Mouse (Mus musculus): ENCODE results near the gene Lamp5. TPM values are rescaled to one million over a fixed set of nuclear protein-coding genes. Genes with fewer than 3 reads are reported as not detected.
A peak's percentile ranks its signal among the peaks of the same experiment; 100 is the strongest.

Lamp5 gene
- total RNA-seq (2022) = 10 to 100 TPM; 41.7 to 49.6 (median 47.5) TPM

DNA sequence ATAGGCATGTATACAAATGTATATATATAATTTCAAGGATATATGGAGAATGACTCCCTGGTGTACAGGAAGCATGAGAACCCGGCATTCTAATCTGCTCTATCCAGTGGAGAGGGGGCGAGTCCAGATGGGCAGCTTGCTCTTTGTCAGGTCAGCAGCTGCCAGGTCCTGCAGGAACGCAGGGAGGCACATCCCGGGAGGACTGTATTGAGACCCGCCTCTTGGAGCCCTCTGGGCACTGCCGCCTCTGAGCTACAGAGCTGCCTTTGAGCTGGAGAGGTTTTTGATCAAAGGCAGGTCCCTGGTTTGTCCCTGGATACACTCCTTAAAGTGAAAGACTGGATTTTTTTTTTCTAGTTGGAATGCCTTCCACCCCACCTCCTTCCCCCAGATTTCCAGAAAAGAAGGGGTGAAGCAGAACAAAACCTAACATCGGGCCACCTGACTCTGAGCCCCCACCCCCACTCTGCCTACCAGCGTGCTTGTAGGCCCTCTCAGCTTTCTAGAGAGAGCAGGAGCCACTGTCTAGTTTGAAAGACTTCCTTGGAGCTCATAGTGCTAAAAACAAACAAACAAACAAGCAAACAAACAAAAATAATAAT lies at the start of gene Lamp5:
Gene Lamp5 (plus strand): TSS at position 552 of the 602 bp plus-strand sequence.
- no peak for DNase-seq (ENCODE audit: low spot score in 2 of 2)

DNA sequence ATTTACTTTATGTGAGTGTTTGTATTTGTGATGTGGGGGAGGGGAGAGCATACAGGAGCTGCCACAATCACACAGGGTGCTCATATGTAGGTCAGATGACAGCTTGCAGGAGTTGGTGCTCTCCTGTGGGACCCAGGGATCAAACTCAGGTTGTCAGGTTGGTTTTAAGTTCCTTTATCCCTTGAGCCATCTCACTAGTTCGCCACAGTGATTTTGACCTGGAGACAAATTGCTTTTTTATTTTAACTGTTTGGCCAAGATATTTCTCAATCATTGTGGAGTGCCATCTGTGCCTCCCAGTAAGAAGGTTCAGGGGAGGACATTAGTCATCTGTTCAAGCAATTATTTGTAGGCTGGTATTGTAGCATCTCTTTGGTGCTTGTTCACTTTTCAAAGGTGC lies 48.2 kb upstream of the Lamp5 start:
- DNase-seq (ENCODE audit: low spot score in 2 of 2) = no peak

DNA sequence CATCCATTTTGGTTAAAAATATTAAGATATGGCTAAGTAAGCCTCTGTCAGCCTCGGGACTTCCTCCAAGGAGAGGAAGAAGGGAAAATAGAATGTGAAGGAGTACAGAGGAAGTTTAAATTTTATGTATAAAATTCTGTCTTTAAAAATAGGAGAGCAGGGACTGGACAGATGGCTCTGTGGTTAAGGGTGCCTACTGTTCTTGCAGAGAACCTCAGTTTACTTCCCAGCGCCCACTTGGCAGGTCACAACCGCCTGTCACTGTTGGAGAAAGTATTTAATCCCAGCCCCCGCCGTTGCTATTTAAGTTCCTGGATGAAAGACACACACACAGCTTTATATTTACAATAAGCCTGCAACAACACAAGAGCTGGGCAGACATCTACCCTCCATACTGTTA lies 45.8 kb upstream of the Lamp5 start:
- DNase-seq (ENCODE audit: low spot score in 2 of 2) = no peak

DNA sequence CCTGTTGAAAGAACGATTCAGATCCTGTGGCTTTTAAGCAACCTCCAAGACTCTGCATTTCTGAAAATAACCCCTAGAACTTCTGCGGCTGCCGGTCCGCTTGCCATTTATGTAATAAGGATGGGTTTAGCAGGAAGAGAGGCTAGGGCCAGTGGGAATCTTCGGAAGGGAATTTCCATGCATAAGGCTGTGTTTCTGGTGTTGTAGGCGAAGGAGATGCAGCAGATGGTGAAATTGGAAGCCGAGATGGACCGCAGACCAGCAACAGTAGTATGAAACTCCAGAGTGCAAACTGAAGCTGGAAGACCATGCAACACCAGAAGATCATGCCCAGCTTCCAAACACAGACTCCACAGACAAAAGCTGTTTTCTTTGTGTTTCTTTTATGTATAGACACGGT lies 39.3 kb upstream of the Lamp5 start:
- DNase-seq (ENCODE audit: low spot score in 2 of 2) = peak in 1 of 2 experiments; percentile 28

DNA sequence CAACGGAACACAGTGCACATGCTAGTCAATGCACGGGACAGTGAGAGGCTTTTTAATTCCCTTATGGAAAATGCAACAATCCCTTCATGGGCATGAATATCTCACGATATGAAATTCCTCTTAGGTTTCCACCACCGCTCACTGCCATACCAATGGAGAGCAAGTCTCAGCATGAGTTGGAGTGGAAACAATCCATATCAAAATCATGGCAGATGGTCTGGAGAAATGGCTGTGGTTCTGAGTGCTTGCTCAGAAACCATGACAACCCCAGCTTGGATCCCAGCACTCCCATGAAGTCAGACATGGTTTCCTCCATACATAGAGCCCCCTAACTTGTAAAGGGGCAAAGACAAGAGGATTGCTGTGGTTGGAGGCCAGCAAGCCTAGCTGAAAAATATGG lies 3.6 kb upstream of the Lamp5 start:
- DNase-seq (ENCODE audit: low spot score in 2 of 2) = no peak

DNA sequence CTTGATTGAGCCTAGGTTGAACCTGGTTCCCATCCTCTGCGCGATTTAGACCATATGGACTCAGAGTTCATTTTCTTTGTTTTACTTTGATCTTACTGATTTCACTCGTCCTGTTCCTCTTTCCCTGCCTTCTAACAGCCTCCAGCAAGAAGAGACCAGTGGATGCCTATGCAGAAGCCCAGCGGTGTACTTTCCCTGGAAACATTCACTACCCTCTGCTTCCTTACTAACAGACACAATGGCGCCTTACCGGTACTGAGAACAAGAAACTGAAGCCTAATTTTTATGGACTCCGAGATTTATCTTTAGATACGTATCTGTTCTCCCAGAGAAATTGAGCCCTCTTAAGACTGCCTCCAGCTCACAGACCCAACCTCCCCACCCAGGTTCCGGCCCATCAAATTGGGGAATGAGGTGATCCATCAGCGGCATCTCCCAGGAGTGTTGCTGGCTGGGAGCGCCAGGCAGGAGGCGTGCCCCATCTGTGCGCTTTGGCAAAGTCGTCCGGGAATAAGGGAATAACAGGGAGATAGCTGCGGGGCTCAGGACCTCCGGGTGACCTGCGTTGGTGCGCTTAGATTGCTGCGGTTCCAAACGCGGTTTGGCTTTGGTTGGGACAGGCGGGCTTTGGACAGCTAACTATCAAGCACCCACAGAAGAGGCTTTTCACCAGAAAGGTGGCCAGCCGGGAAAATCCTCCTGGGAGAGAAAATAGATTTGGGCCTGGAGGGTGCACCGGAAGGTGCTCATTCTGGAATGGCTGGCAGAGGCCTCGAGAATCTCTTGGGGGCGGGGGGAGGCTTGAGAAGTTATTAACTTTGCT lies 1.0 kb upstream of the Lamp5 start:
- peak in 1 of 2 experiments; percentile 60 for DNase-seq (ENCODE audit: low spot score in 2 of 2)

DNA sequence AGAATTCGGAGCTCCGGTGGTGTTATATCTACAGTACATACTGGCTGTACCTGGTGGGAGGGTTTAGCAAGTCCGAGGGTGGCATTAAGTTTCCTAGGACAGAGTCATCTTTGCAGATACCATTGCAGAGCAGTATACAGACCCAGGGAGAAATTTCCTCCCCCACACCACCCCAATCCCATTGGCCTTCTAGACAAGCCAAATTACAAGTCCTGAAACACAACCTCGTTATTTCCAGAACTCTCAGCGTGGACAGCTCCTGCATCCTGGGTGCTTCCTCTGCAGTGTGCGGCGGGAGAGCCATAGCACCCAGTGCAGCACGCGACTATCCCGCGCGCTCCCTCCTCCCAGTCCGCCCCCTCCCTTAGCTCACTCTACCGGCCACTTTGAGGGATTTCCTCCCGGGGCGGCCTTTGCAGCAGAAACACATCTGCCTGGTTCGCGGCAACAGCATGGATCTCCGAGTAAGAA lies 5.9 kb downstream of the Lamp5 start:
- peak in 1 of 2 experiments; percentile 21 for DNase-seq (ENCODE audit: low spot score in 2 of 2)

DNA sequence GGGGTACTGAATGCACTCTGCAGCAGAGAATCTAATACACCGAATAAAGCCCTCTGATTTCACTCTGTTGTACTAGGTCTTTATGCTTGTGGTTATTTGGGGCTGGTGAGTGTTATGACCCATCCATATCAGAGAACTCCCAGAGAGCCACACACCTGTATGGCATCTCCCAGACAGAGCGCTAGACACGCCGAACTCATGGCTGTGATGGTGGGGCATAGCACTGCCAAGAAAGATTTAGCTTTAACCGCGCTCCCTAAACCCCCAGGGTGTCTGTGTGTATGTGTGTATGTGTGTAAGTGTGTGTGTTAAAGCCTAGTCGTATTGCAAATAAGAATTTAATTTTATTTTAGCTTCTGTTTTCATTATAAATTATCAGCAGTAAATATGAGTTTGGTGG lies 6.4 kb downstream of the Lamp5 start:
- DNase-seq (ENCODE audit: low spot score in 2 of 2) = no peak

DNA sequence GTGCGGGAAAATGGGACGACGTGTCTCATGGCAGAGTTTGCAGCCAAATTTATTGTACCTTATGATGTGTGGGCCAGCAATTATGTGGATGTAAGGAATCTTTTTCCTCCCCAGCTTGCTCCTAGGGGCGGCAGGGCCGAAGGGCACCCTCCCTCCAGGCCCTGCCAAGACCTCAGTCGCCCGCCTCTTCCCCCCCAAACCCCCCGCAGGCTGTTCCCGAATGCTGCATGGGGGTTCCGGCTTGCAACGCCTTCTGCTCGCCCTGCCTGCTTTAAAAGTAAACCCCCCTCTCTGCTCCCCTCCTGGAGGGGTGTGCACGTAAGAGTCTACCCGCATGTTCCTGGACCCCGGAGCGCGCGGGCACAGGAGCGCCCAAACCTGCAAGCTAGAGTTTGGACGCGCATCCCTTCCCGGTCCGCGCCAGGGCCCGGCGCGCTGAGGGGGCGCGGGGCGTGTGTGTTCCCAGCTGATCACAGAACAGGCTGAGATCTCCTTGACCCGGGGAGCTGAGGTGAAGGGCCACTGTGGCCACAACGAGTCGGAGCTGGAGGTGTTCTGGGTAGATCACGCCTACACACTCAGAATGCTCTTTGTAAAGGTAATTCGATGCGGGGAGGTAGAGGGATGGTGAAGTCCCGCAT lies 7.1 kb downstream of the Lamp5 start:
- no peak for DNase-seq (ENCODE audit: low spot score in 2 of 2)

DNA sequence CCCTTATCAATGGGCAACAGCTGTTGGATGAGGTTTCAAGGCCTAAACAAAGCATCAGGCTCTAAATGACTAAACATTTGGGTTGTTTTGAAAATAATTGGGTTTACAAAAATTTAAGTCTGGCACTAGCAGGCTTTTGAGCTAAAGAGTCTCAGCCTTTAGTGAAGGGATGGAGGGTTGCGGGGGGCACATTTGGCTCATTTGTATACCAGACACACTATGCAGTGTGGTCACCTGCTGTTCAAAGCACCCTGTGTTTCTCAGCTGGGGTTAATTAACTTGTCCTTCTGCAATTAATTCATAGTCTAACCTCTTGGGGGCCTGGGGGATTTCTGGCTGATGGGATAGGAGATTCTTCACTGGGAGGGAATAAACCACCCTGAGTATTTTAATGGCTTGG lies 12.3 kb downstream of the Lamp5 start:
- DNase-seq (ENCODE audit: low spot score in 2 of 2) = no peak

DNA sequence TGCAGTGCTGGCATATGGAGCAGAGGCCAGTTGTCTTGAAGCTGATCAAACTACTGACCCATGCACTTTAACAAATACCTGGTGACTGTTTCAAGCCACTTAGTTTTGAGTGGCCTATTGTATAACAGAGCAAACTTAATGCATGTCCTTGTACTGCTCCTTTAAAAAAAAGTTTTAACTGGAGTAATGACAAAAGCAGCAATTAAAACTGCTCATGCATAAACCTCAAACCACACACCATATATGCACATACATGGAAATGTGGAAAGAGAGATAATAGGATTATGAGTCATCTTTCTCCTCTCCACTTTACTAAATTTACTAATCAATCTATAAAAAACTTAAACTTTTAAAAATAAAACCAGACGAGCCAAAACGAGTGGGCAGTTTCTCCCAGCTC lies 43.9 kb downstream of the Lamp5 start:
- DNase-seq (ENCODE audit: low spot score in 2 of 2) = no peak

DNA sequence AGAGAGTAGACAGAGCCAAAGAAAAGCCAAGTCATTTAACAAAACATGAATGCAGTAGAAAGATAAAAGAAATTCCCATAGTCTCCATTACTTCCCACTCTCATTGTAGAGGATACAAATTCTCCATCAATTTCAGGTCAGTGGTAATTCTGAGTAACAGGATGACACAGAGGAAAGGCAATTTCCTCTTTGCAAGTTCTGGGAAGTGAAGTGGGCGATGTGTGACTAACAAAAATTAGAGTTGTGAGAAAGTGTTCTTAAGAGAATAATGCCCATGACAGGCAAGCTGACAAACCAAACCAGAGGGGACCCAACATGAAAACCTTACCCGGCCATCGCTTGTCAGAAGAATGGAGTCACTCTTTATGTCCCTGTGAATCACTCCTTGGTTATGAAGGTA lies 45.1 kb downstream of the Lamp5 start:
- no peak for DNase-seq (ENCODE audit: low spot score in 2 of 2)

DNA sequence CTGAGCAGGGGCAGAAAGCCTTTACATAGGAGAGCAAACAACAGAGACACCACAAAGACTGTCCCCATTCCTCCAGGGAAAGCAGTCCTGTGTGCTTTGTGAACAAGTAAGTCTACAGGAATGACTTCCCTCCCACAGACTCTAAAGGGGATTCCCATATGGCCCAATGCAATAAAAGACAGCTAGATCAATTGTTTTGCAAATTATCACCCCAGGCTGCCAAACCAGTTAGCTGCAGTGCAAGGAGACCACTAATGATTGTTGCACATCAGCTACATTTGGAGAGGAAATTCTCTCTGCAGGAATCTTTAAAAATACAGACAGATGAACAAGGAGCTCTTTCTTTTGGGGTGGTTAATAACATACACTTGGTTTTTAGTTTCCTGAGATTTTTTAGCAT lies 55.6 kb downstream of the Lamp5 start:
- no peak for DNase-seq (ENCODE audit: low spot score in 2 of 2)

DNA sequence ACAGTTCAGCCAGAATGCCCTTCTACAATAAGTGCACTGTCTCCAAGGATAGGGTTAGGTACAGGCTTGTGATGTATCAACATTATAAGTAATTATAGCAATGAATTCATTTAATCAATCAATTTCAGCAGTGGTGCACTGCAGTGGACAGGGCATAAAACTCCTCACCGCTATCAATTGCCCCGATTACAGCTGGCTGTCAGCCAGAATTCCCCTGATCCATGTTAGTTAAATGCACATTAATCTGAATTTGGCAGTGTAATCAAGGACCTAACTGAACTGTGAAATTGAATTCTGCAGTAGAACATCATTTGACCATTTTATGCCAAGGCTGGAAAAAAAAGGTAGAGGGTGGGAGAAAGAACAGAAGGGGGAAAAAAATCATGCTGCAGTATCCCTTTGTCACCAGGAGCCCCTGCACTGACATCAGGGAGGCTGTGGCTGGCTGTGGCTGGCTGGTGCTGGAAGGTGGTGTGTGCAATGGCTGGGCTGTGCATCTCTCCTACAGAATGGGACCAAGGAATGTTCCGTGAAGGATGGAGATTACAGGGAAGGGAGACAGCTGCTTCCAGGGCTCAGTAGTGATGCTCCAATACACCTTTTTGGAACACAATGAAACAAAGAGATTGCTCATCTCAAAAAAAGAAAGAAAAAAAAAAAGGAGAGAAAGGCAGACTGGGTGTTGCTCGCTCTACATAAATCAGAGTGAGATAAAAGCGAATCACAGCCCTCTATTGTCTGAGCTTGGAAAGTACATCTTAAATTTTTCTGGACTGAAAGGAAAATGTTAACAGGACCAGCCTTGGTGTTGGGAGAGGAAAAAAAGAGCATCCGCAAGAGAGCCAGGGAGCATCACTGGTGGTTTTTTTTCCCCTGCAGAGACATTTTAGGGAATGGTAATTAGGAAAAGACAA lies 56.3 kb downstream of the Lamp5 start:
- peak in 1 of 2 experiments; percentile 16 for DNase-seq (ENCODE audit: low spot score in 2 of 2)

DNA sequence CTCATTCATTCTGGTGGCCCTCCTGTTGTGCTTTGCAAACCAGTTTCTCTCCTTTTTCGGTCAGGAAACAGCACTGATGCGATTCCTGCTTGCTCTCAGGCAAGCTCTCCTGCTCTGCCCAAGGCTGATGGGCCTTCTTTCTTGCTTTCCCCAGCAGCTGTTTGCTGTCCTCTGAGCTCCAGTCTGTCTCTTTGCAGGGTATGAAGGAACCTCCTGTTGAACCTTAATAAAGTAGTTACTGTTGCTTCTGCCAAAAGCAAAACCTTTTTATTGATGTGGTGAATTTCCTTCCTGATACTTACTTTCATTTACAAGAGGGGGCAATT lies 57.0 kb downstream of the Lamp5 start:
- no peak for DNase-seq (ENCODE audit: low spot score in 2 of 2)

DNA sequence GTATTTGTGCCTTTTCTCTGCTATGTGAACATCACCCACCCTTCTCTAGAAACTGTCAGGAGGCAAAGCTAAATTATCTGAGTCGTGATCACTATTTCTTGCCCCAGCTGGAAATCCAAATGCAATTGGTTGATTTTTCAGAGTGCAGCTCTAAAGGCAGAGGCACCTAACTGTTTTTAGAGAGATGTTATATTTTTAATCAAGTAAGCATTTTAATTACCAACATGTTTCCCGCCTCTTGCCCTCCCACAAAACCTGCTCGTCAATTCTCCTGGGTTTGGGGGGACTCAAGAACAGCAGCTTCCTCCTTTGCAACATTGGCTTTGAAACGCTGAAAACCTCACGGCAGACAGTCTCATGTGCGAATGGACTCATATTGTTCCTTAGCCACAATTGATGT lies 61.3 kb downstream of the Lamp5 start:
- DNase-seq (ENCODE audit: low spot score in 2 of 2) = no peak

DNA sequence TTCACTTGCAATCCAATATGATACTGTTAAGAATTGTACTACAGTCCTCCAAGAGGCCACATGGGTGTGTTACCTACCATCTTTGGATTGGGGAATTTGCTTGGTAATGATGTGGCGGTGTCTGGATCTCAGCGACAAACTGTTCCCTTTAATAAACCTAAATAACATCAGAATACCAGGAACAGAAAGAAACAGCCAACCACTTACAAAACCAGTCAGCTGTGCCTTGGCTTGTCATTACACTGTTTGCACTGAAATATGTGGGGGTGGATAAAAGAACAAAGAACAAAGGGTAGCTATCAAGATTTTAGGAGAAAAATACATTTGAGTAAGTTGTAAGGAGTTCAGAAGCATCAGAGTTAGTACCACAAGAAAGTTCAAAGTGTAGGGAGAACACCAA lies 66.0 kb downstream of the Lamp5 start:
- DNase-seq (ENCODE audit: low spot score in 2 of 2) = no peak
